Mouse (Mus musculus) megakaryocyte, embryonic 14.5 days (primary cell): ENCODE measurements around the gene Ctf2. TPM values are rescaled to one million over a fixed set of nuclear protein-coding genes. Genes with fewer than 3 reads are reported as not detected.

ENCODE experiments used
- H3K27me3 ChIP-seq: replicated peaks from 2 replicates; pipeline ENCODE3; 2012; ENCODE audit warnings: inconsistent platforms
- H3K36me3 ChIP-seq: replicated peaks from 2 replicates; pipeline ENCODE3; 2012; ENCODE audit warnings: low read length, inconsistent platforms, mixed read lengths
- H3K4me1 ChIP-seq: 2 replicates; pipeline ENCODE4 v1.6.1; 2012; ENCODE audit warnings: inconsistent platforms
- H3K4me3 ChIP-seq: replicated peaks from 2 replicates; pipeline ENCODE3; 2012; ENCODE audit warnings: moderate library complexity, mild to moderate bottlenecking, inconsistent platforms
- H3K9me3 ChIP-seq: 2 replicates; pipeline ENCODE4 v1.6.1; 2012; ENCODE audit warnings: inconsistent platforms
- FLI1 ChIP-seq: IDR thresholded peaks from 2 replicates; pipeline ENCODE4 v1.6.1; 2012; ENCODE audit warnings: low read length, inconsistent platforms, mixed read lengths
- GATA1 ChIP-seq: IDR thresholded peaks from 3 replicates; pipeline ENCODE4 v1.6.1; 2012; ENCODE audit warnings: mixed read lengths, low read length, inconsistent platforms, borderline replicate concordance
- polyA plus RNA-seq: library from polyadenylated mRNA; stranded (reverse); fragments of >175 nt; gene quantifications from 2 replicates; pipeline ENCODE4 v1.2.3, GENCODE M21; 2012; ENCODE audit warnings: low replicate concordance; ENCODE audit not compliant: insufficient read depth

Ctf2 gene
- polyA plus RNA-seq, 1 experiment: not detected

DNA sequence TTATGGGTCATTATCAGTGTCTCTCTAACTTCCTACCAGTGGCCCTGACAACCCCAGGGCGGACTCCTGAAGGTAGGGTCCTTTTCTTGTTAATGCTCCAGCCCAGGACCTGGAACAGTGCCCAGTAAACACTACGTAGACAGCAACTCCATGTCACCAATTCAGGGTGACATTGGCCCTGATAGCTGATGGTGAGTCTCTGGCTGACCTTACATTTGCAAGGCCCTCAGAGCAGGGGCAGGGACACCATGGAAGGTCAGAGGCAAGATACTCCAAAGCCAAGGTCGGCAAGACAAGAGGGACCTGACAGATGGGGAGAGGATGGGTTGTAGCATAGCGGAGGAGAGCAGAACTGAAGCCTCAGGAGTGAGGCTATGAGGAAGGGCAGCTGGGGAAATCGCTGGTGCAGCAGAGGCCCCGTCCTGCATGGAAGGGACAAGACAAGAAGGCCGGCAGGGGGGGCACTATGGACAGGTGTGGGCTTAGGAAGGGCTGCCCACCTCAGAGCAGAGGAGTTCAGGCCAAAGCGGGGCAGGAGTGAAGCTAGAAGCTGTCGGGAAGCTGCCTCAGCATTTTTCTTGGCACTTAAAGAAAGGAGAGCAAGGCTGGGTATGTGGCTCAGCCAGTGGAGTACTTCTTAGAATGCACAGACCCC lies 42.2 kb downstream of the Ctf2 start:
- Histone ChIP-seq H3K4me1 (peaks cover 9% of the 10 kb centered on the region), H3K9me3 (no peaks in the 10 kb centered on the region), H3K36me3 (no peaks in the 10 kb centered on the region), H3K27me3 (peaks cover 27% of the 10 kb centered on the region), H3K4me3 (no peak overlapping the region)
- TF ChIP-seq GATA1 (no peak), FLI1 (no peak)

DNA sequence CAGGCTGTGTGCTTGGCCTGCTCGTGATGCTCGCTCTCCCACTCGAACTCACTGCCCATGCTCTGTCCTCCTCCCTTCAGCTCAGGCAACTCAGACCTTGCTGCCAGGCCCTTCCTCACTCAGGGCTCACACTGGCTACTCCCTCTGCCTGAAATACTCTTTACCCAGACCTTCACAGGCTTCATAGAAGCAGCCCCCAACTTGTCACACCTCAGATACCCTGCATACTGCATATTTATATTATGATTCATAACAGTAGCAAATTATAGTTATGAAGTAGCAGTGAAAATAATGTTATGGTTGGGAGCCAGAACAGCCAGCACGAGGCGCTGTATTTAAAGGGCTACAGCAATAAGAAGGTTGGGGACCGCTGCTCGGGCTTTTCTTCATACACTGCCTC lies 43.0 kb downstream of the Ctf2 start:
- H3K36me3 ChIP-seq: no peaks in the 10 kb centered on the region
- no peaks in the 10 kb centered on the region for H3K9me3 ChIP-seq
- no peak overlapping the region for H3K4me3 ChIP-seq
- TF ChIP-seq FLI1: no peak
- TF ChIP-seq GATA1: no peak
- H3K27me3 ChIP-seq: peaks cover 32% of the 10 kb centered on the region
- H3K4me1 ChIP-seq: peaks cover 9% of the 10 kb centered on the region

DNA sequence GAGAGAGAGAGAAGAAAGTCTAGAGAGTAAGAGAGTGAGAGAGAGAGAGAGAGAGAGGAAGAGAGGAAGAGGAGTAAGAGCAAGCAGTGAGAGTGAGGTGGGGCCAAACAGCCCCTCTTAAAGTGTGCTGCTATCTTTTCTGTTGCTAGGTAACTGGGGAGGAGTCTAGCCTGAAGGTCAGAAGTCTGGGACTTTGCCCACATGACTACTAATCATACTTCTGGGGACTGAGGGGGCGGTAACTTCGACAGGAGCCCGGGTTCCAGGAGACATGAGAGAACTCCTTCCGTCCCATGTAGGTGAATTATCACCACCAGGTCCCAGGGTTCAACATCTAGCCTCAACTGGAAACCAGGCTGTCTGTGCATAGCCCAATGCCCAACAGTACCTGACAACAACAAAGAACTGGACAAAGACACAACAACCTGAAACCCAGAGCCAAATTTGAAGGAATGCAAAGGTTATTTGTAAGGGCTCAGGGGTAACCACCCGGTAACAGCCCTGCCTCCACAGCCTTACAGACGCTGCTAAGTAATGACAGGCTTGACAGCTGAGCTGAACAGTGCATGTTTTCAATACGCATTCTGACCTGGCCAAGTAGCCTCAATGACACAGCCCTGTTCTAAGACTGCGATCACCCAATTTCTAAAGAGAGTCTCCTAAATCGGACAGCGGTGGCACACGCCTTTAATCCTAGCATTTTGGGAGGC lies 45.1 kb downstream of the Ctf2 start:
- Histone ChIP-seq H3K4me1 (peaks cover 9% of the 10 kb centered on the region), H3K27me3 (peaks cover 31% of the 10 kb centered on the region), H3K4me3 (no peak overlapping the region), H3K9me3 (no peaks in the 10 kb centered on the region), H3K36me3 (no peaks in the 10 kb centered on the region)
- TF ChIP-seq GATA1: no peak
- TF ChIP-seq FLI1: no peak

DNA sequence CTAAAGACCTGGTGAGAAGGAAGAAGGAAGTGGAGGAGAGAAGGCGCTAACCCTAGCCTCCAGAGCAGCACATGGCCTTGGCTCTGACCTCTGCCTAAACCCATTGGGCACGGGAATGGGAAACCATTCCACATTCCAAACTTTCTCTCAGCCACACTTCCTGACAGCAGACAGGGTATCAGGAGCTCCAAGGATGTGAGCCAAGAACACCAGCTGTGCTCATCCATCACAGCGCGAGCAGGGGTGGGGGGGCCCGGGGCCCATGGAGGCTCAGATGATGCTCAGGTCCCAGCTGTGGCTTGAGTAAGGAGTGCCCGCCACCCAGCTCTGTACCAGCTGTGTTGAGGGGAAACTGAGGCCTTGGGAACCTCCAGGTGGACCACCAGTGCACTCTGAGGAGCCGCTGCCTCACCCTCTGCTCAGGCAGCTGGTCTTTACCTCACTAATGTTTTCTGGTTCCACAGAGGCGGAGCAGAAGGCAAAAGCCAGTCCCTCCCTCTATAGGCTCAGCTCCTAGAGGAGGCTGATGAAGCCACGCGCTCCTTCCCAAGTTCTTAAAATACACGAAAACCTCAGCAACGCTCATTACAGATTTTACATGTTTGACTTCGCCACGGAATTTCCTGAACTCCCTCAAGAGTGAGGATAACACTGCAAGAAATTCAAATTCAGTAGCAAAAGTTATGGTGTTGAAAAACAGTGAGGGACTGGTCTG lies 46.5 kb downstream of the Ctf2 start:
- TF ChIP-seq GATA1: no peak
- no peak for TF ChIP-seq FLI1
- Histone ChIP-seq H3K4me1 (no peaks in the 10 kb centered on the region), H3K36me3 (no peaks in the 10 kb centered on the region), H3K27me3 (peaks cover 32% of the 10 kb centered on the region), H3K4me3 (no peak overlapping the region), H3K9me3 (no peaks in the 10 kb centered on the region)

DNA sequence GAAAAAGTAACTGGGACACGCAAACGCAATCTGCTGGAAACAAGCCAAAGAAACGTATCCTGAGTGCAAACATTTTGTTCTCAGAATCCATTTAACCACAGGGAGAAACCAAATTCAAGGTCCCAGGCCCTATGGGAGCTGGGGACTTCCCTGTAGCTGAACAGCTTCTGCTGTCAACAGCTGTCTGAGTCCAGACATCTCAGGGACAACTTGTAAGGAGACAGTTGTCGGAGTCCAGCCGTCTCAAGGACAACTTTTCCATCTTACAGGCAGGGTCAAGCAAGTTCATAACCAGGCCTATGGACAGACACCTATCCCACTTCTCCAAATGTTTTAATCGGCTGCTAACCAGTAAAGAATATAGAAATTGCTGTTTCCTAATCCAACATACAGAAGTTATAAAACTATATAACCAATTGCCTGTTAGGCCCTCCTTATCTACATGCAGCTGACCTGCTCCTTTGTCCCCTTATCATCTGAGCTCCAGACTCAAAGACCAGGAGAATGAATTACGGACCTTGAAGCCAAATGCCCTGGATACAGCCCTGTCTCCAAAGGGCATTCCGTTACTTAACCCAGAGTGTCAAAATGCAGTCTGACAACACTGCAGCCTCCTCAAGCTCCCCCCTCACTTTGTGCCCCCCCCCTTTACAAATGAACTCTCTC lies 49.9 kb downstream of the Ctf2 start:
- Histone ChIP-seq H3K4me1 (no peaks in the 10 kb centered on the region), H3K36me3 (no peaks in the 10 kb centered on the region)

DNA sequence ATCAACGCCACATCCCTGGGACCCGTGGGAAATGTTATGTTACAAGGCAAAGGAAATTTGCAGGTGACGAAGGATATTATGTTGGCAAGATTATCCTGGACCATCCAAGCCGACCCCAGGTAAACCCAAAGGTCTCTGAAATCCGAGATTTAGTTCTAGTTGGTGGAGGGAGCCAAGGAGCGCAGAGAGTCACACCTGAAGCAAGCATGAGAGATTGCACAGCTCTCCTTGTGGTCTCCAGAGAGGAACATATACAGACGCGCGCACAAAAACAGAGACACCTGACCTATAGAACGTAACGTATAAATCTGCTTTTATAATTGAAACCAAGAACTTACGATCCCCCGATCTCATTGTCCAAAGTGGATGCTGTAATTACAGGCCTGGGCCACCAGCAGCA lies 51.4 kb downstream of the Ctf2 start:
- Histone ChIP-seq H3K36me3 (no peaks in the 10 kb centered on the region), H3K4me1 (no peaks in the 10 kb centered on the region; the same call in 1 of the 2 replicates), H3K9me3 (no peaks in the 10 kb centered on the region), H3K27me3 (peaks cover 22% of the 10 kb centered on the region), H3K4me3 (no peak overlapping the region)
- TF ChIP-seq FLI1 (no peak), GATA1 (no peak)

More for the DNA sequence above, 49.9 kb downstream of the Ctf2 start:
- Histone ChIP-seq H3K9me3 (no peaks in the 10 kb centered on the region), H3K27me3 (peaks cover 19% of the 10 kb centered on the region), H3K4me3 (no peak overlapping the region)
- TF ChIP-seq FLI1 (no peak), GATA1 (no peak)

DNA sequence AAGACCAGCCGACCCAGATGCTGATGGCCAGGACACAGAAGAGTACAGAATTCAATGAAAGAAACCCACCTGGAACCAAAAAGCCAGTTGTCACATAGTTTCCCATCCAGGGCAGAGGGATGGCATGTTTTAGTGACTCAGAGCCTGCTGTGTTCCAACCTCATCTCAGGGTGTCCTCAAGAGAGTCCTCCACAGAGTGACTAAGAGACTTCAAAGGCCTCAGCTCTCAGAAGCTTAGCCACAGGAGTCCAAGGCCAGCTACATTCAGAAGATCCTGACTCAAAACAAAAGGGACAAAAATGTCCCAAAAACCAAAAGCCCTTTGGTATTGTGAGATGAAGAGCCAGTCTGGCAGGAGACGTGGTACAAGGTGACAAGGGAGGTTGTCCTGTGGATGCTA lies 53.2 kb downstream of the Ctf2 start:
- Histone ChIP-seq H3K4me1 (peaks cover 5% of the 10 kb centered on the region; the same call in 1 of the 2 replicates), H3K4me3 (no peak overlapping the region), H3K27me3 (peaks cover 18% of the 10 kb centered on the region), H3K36me3 (no peaks in the 10 kb centered on the region), H3K9me3 (no peaks in the 10 kb centered on the region)
- TF ChIP-seq FLI1 (no peak), GATA1 (no peak)

DNA sequence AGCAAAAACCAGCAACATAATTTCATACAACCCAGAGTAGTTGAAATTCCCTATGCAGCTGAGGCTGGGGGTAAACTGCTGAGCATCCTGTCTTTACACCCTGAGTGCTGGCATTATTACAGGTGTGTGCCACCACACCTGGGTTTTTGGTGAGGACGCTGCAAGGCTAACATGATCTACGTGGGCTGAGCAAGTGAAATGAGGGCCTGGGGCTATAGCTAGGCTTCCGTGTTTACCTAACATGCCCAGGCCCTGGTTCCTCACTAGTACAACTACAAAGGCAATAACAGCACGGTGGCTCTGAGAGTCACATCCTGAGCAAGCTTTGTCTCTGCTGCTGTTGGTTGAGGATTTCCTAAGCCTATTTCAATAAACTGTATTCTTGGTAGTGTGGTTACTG lies 54.4 kb downstream of the Ctf2 start:
- no peaks in the 10 kb centered on the region for H3K9me3 ChIP-seq
- H3K4me3 ChIP-seq: no peak overlapping the region
- peaks cover 28% of the 10 kb centered on the region for H3K27me3 ChIP-seq
- peaks cover 5% of the 10 kb centered on the region; the same call in 1 of the 2 replicates for H3K4me1 ChIP-seq
- H3K36me3 ChIP-seq: no peaks in the 10 kb centered on the region
- TF ChIP-seq FLI1 (no peak), GATA1 (no peak)

DNA sequence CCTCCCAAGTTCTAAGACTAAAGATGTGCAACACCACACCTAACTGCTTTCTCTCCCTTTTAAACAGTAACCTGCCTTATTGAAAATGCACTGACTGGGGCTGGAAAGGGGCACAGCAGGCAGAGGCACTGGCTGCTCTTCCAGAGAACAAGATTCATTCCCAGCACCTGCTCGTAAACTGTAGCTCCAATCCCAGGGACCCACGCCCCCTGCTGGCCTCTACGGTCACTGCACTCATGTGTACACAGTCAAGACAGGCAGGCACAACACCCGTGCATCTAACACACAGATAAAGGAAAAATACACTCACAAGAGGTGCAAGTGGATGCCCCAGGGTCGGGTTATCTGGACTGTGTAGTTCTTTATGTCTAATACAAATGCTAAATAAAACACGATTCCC lies 54.9 kb downstream of the Ctf2 start:
- Histone ChIP-seq H3K9me3 (no peaks in the 10 kb centered on the region), H3K36me3 (no peaks in the 10 kb centered on the region), H3K4me1 (peaks cover 5% of the 10 kb centered on the region; the same call in 1 of the 2 replicates), H3K4me3 (no peak overlapping the region), H3K27me3 (peaks cover 33% of the 10 kb centered on the region)
- TF ChIP-seq GATA1 (no peak), FLI1 (no peak)
